Mouse (Mus musculus) hindbrain, postnatal 0 days (tissue): ENCODE data around the gene Gm45713. TPM values are rescaled to one million over a fixed set of nuclear protein-coding genes. Genes with fewer than 3 reads are reported as not detected.
"Not testable (repeated sequence)": the region's sequence is repeated elsewhere in the genome, so short reads cannot be mapped to it uniquely, and the experiment has no call there.

Experiments used
- ATAC-seq: fragments of 200-750 bp; cut with Nextera tagmentation; 2 replicates; pipeline ENCODE4 v1.8.0; 2017; ENCODE audit warnings: mild to moderate bottlenecking, moderate TSS enrichment, moderate library complexity
- DNase-seq: peaks from one replicate; pipeline ENCODE4 v3.0.0-alpha.2; 2015; ENCODE audit warnings: low spot score
- H3K27ac ChIP-seq: fragments of 300-500 bp; sonication (generic); 2 replicates; pipeline ENCODE4 v1.5.1; 2014; ENCODE audit warnings: mild to moderate bottlenecking
- H3K27me3 ChIP-seq: fragments of 300-500 bp; sonication (generic); 2 replicates; pipeline ENCODE4 v1.6.1; 2014; ENCODE audit warnings: low read length, mixed read lengths; ENCODE audit not compliant: insufficient read depth
- H3K36me3 ChIP-seq: fragments of 300-500 bp; sonication (generic); 2 replicates; pipeline ENCODE4 v1.6.1; 2014; ENCODE audit warnings: low read length, mixed read lengths; ENCODE audit not compliant: insufficient read depth
- H3K4me1 ChIP-seq: fragments of 300-500 bp; sonication (generic); 2 replicates; pipeline ENCODE4 v1.6.1; 2014; ENCODE audit warnings: antibody characterized with exemption, low read length, mixed read lengths; ENCODE audit not compliant: insufficient read depth
- H3K4me2 ChIP-seq: fragments of 300-500 bp; sonication (generic); 2 replicates; pipeline ENCODE4 v1.6.1; 2014; ENCODE audit warnings: low read depth, mild to moderate bottlenecking, low read length, moderate library complexity, mixed read lengths
- H3K4me3 ChIP-seq: fragments of 300-500 bp; sonication (generic); 2 replicates; pipeline ENCODE4 v1.5.1; 2014; ENCODE audit warnings: low read length
- H3K9ac ChIP-seq: fragments of 300-500 bp; sonication (generic); replicated peaks from 2 replicates; pipeline ENCODE4 v1.6.1; 2014; ENCODE audit warnings: mild to moderate bottlenecking, low read length, moderate library complexity, mixed read lengths
- H3K9me3 ChIP-seq: fragments of 300-500 bp; sonication (generic); 2 replicates; pipeline ENCODE4 v1.6.1; 2016; ENCODE audit warnings: low read length, mixed read lengths
- CTCF ChIP-seq: IDR thresholded peaks from 2 replicates; pipeline ENCODE4 v1.5.1; 2016; ENCODE audit warnings: antibody characterized with exemption, control low read depth, low read depth
- WGBS: fragments of 180-500 bp; shearing (Covaris S2); extraction: QIAGEN DNeasy Blood & Tissue Kit; methylation state at CpG from one replicate; pipeline ENCODE4 v1.1.7; 2014; 5-methylcytosine and 5-hydroxymethylcytosine counted together
- polyA plus RNA-seq: library from polyadenylated mRNA; unstranded; fragments of >200 nt; fragmentation: Nextera tagmentation; extraction: Ambion mirVana; gene quantifications from 2 replicates; pipeline ENCODE4 v1.2.1, GENCODE M21; 2015
- total RNA-seq: library from RNA; depleted of rRNA; stranded (reverse); fragments of >200 nt; gene quantifications from 2 replicates; pipeline ENCODE4 v1.2.3, GENCODE M21; 2014

Gene Gm45713
- total and polyA plus RNA-seq, 2 experiments from 2014 or later = 0.15 TPM; not detected in 1

GRCm38 (mm10) chr7:45153586-45153985 is 17.6 kb upstream of the Gm45713 start:
- Histone ChIP-seq H3K27me3 (no peaks in the 10 kb centered on the region), H3K4me3 (peak overlapping the region; percentile 52), H3K36me3 (no peaks in the 10 kb centered on the region), H3K9me3 (no peaks in the 10 kb centered on the region), H3K4me2 (peak overlapping the region; percentile 89), H3K27ac (peak overlapping the region; percentile 88), H3K4me1 (peaks cover 7% of the 10 kb centered on the region; the same call in 1 of the 2 replicates), H3K9ac (peak overlapping the region; percentile 64)
- TF ChIP-seq CTCF = no peak
- ATAC-seq (0 out of 2 replicates have a peak, but pooled peaks have one; percentile 8), DNase-seq (no peak)
- 2% methylated on average over 5 of the region's 5 CpGs for WGBS

GRCm38 (mm10) chr7:45153052-45153451 is 17.0 kb upstream of the Gm45713 start:
- H3K36me3 ChIP-seq, H3K27ac ChIP-seq, H3K27me3 ChIP-seq, DNase-seq, H3K4me3 ChIP-seq, ATAC-seq, H3K4me1 ChIP-seq, H3K9me3 ChIP-seq, H3K9ac ChIP-seq, H3K4me2 ChIP-seq: not testable (repeated sequence)
- WGBS = 93% methylated on average over 2 of the region's 2 CpGs

- no peaks in the 10 kb centered on the region for H3K9me3 ChIP-seq
- peaks cover 7% of the 10 kb centered on the region; the same call in 1 of the 2 replicates for H3K4me1 ChIP-seq
- ATAC-seq (no peak), DNase-seq (no peak)
- no peak overlapping the region for H3K4me3 ChIP-seq
- H3K27me3 ChIP-seq = no peaks in the 10 kb centered on the region
- 51% methylated on average over 11 of the region's 11 CpGs for WGBS
- TF ChIP-seq CTCF = no peak
- no peak overlapping the region for H3K9ac ChIP-seq
- 0 out of 2 replicates have a peak overlapping the region, but pooled peaks have one; percentile 12 for H3K27ac ChIP-seq
- H3K36me3 ChIP-seq = no peaks in the 10 kb centered on the region
- no peak overlapping the region for H3K4me2 ChIP-seq
Measured at GRCm38 (mm10) chr7:45151303-45151702, 15.3 kb upstream of the Gm45713 start.

- peaks cover 6% of the 10 kb centered on the region; the same call in 1 of the 2 replicates for H3K4me1 ChIP-seq
- no peaks in the 10 kb centered on the region for H3K9me3 ChIP-seq
- no peak overlapping the region for H3K4me3 ChIP-seq
- no peak overlapping the region for H3K27ac ChIP-seq
- WGBS = 74% methylated on average over 4 of the region's 4 CpGs
- H3K36me3 ChIP-seq = no peaks in the 10 kb centered on the region; the same call in 1 of the 2 replicates
- no peak overlapping the region for H3K4me2 ChIP-seq
- H3K9ac ChIP-seq = no peak overlapping the region
- TF ChIP-seq CTCF = no peak
- DNase-seq = no peak
- no peak for ATAC-seq
- H3K27me3 ChIP-seq = no peaks in the 10 kb centered on the region
Measured at GRCm38 (mm10) chr7:45150321-45150720, 14.3 kb upstream of the Gm45713 start.

- Histone ChIP-seq H3K4me2 (no peak overlapping the region), H3K27ac (no peak overlapping the region), H3K36me3 (no peaks in the 10 kb centered on the region; the same call in 1 of the 2 replicates), H3K4me3 (no peak overlapping the region), H3K9ac (no peak overlapping the region), H3K27me3 (no peaks in the 10 kb centered on the region), H3K4me1 (peaks cover 4% of the 10 kb centered on the region; the same call in 1 of the 2 replicates), H3K9me3 (no peaks in the 10 kb centered on the region)
- no peak for TF ChIP-seq CTCF
- WGBS = 29% methylated on average over 6 of the region's 6 CpGs
- no peak for DNase-seq
- ATAC-seq = no peak
Measured at GRCm38 (mm10) chr7:45149545-45149944, 13.5 kb upstream of the Gm45713 start.

- Histone ChIP-seq H3K27ac (no peak overlapping the region), H3K9me3 (no peaks in the 10 kb centered on the region), H3K4me2 (no peak overlapping the region), H3K4me1 (peaks cover 3% of the 10 kb centered on the region; the same call in 1 of the 2 replicates), H3K27me3 (no peaks in the 10 kb centered on the region), H3K4me3 (no peak overlapping the region), H3K36me3 (no peaks in the 10 kb centered on the region; the same call in 1 of the 2 replicates), H3K9ac (no peak overlapping the region)
- DNase-seq (no peak), ATAC-seq (no peak)
- no peak for TF ChIP-seq CTCF
- WGBS = 62% methylated on average over 4 of the region's 4 CpGs
Measured at GRCm38 (mm10) chr7:45148534-45149098, 12.6 kb upstream of the Gm45713 start.

- ATAC-seq (no peak), DNase-seq (no peak)
- no peaks in the 10 kb centered on the region; the same call in 1 of the 2 replicates for H3K36me3 ChIP-seq
- 87% methylated on average over 11 of the region's 11 CpGs for WGBS
- no peak overlapping the region for H3K27ac ChIP-seq
- no peaks in the 10 kb centered on the region for H3K9me3 ChIP-seq
- H3K9ac ChIP-seq = no peak overlapping the region
- H3K4me2 ChIP-seq = no peak overlapping the region
- no peaks in the 10 kb centered on the region for H3K4me1 ChIP-seq
- TF ChIP-seq CTCF = no peak
- no peaks in the 10 kb centered on the region for H3K27me3 ChIP-seq
- no peak overlapping the region for H3K4me3 ChIP-seq
Measured at GRCm38 (mm10) chr7:45147899-45148298, 11.9 kb upstream of the Gm45713 start.
